Mouse (Mus musculus) forebrain, embryonic 11.5 days (tissue): ENCODE measurements at regions not wholly inside any gene's neighbourhood (a gene's known extent, or its start where the extent isn't known, plus 50 kb on each side); places are given as distances from the start of the nearest gene placed in this dataset.

ENCODE experiments used
- ATAC-seq: fragments of 200-750 bp; cut with Nextera tagmentation; replicated peaks from 2 replicates; pipeline ENCODE4 v1.8.0; 2017; ENCODE audit warnings: moderate TSS enrichment; ENCODE audit not compliant: low FRiP score
- DNase-seq: peaks from one replicate; pipeline ENCODE4 v3.0.0-alpha.2; 2017; ENCODE audit warnings: low spot score
- H3K27ac ChIP-seq: fragments of 300-500 bp; sonication (generic); 2 replicates; pipeline ENCODE4 v1.5.1; 2014; ENCODE audit warnings: low read depth, low read length
- H3K27me3 ChIP-seq: fragments of 300-500 bp; sonication (generic); 2 replicates; pipeline ENCODE4 v1.6.1; 2014; ENCODE audit warnings: mild to moderate bottlenecking, low read length, mixed read lengths; ENCODE audit not compliant: control insufficient read depth, insufficient read depth
- H3K36me3 ChIP-seq: fragments of 300-500 bp; sonication (generic); 2 replicates; pipeline ENCODE4 v1.6.1; 2014; ENCODE audit warnings: mild to moderate bottlenecking, low read length, moderate library complexity, mixed read lengths; ENCODE audit not compliant: control insufficient read depth, insufficient read depth
- H3K4me1 ChIP-seq: fragments of 300-500 bp; sonication (generic); replicated peaks from 2 replicates; pipeline ENCODE4 v1.6.1; 2014; ENCODE audit warnings: low read length, mixed read lengths; ENCODE audit not compliant: control insufficient read depth, insufficient read depth
- H3K4me2 ChIP-seq: fragments of 300-500 bp; sonication (generic); 2 replicates; pipeline ENCODE4 v1.6.1; 2014; ENCODE audit warnings: low read depth, mild to moderate bottlenecking, low read length, moderate library complexity, mixed read lengths; ENCODE audit not compliant: severe bottlenecking
- H3K4me3 ChIP-seq: fragments of 300-500 bp; sonication (generic); 2 replicates; pipeline ENCODE4 v1.5.1; 2014; ENCODE audit warnings: low read depth, low read length
- H3K9ac ChIP-seq: fragments of 300-500 bp; sonication (generic); 2 replicates; pipeline ENCODE4 v1.6.1; 2014; ENCODE audit warnings: low read length
- H3K9me3 ChIP-seq: fragments of 300-500 bp; sonication (generic); 2 replicates; pipeline ENCODE4 v1.6.1; 2016; ENCODE audit warnings: low read length, mixed read lengths; ENCODE audit not compliant: control insufficient read depth
- WGBS: fragments of 180-500 bp; shearing (Covaris S2); extraction: QIAGEN DNeasy Blood & Tissue Kit; methylation state at CpG from one replicate; pipeline ENCODE4 v1.1.7; 2014; 5-methylcytosine and 5-hydroxymethylcytosine counted together

GRCm38 (mm10) chr4:89055969-89056368 lies 81.0 kb upstream of the Mtap start:
- ATAC-seq (no peak), DNase-seq (no peak)
- H3K4me2 ChIP-seq, result no peak overlapping the region
- no peak overlapping the region for H3K27ac ChIP-seq
- 89% methylated on average over 3 of the region's 3 CpGs for WGBS
- H3K9me3 ChIP-seq, result no peaks in the 10 kb centered on the region
- no peaks in the 10 kb centered on the region for H3K36me3 ChIP-seq
- no peaks in the 10 kb centered on the region for H3K27me3 ChIP-seq
- H3K9ac ChIP-seq, result no peak overlapping the region
- H3K4me1 ChIP-seq, result no peaks in the 10 kb centered on the region
- no peak overlapping the region for H3K4me3 ChIP-seq

GRCm38 (mm10) chr4:89053606-89054005 lies 83.3 kb upstream of the Mtap start:
- H3K4me2 ChIP-seq, result no peak overlapping the region
- WGBS, result 73% methylated on average over 6 of the region's 6 CpGs

GRCm38 (mm10) chr4:89051897-89052296 lies 85.0 kb upstream of the Mtap start:
- no peaks in the 10 kb centered on the region for H3K27me3 ChIP-seq
- WGBS, result 83% methylated on average over 5 of the region's 5 CpGs

More at GRCm38 (mm10) chr4:89053606-89054005, 83.3 kb upstream of the Mtap start:
- H3K27ac ChIP-seq, result no peak overlapping the region
- no peaks in the 10 kb centered on the region for H3K27me3 ChIP-seq
- H3K4me1 ChIP-seq, result no peaks in the 10 kb centered on the region
- ATAC-seq, result no peak
- no peaks in the 10 kb centered on the region for H3K9me3 ChIP-seq
- no peak overlapping the region for H3K4me3 ChIP-seq
- H3K9ac ChIP-seq, result no peak overlapping the region
- no peak for DNase-seq
- no peaks in the 10 kb centered on the region for H3K36me3 ChIP-seq

GRCm38 (mm10) chr4:89050551-89051199 lies 86.2 kb upstream of the Mtap start:
- no peaks in the 10 kb centered on the region for H3K27me3 ChIP-seq
- H3K4me1 ChIP-seq, result no peaks in the 10 kb centered on the region
- no peak overlapping the region for H3K27ac ChIP-seq
- WGBS, result 81% methylated on average over 4 of the region's 4 CpGs
- H3K9ac ChIP-seq, result no peak overlapping the region
- ATAC-seq (no peak), DNase-seq (no peak)
- no peak overlapping the region for H3K4me2 ChIP-seq
- H3K9me3 ChIP-seq, result no peaks in the 10 kb centered on the region
- H3K36me3 ChIP-seq, result no peaks in the 10 kb centered on the region
- no peak overlapping the region for H3K4me3 ChIP-seq

More at GRCm38 (mm10) chr4:89051897-89052296, 85.0 kb upstream of the Mtap start:
- H3K4me2 ChIP-seq, result no peak overlapping the region
- no peak overlapping the region for H3K9ac ChIP-seq
- DNase-seq, result no peak
- no peaks in the 10 kb centered on the region for H3K4me1 ChIP-seq
- no peak overlapping the region for H3K4me3 ChIP-seq
- ATAC-seq, result no peak
- H3K36me3 ChIP-seq, result no peaks in the 10 kb centered on the region
- H3K9me3 ChIP-seq, result no peaks in the 10 kb centered on the region
- no peak overlapping the region for H3K27ac ChIP-seq

GRCm38 (mm10) chr4:89049592-89050440 lies 87.1 kb upstream of the Mtap start:
- DNase-seq (no peak), ATAC-seq (no peak)
- H3K27me3 ChIP-seq, result no peaks in the 10 kb centered on the region

GRCm38 (mm10) chr4:89044516-89044915 lies 92.4 kb upstream of the Mtap start:
- ATAC-seq, result no peak
- Histone ChIP-seq H3K9me3 (no peaks in the 10 kb centered on the region), H3K27ac (no peak overlapping the region), H3K36me3 (no peaks in the 10 kb centered on the region), H3K9ac (no peak overlapping the region), H3K4me1 (no peaks in the 10 kb centered on the region), H3K4me3 (no peak overlapping the region), H3K27me3 (no peaks in the 10 kb centered on the region), H3K4me2 (no peak overlapping the region)
- no peak for DNase-seq

More at GRCm38 (mm10) chr4:89049592-89050440, 87.1 kb upstream of the Mtap start:
- 77% methylated on average over 7 of the region's 7 CpGs for WGBS
- Histone ChIP-seq H3K4me3 (no peak overlapping the region), H3K27ac (no peak overlapping the region), H3K4me1 (no peaks in the 10 kb centered on the region), H3K9ac (no peak overlapping the region), H3K36me3 (no peaks in the 10 kb centered on the region), H3K9me3 (no peaks in the 10 kb centered on the region), H3K4me2 (no peak overlapping the region)

GRCm38 (mm10) chr4:89043982-89044381 lies 92.9 kb upstream of the Mtap start:
- H3K4me1 ChIP-seq, result no peaks in the 10 kb centered on the region
- DNase-seq (no peak), ATAC-seq (no peak)
- WGBS, result 85% methylated on average over 1 of the region's 1 CpGs
- H3K36me3 ChIP-seq, result no peaks in the 10 kb centered on the region
- H3K27ac ChIP-seq, result no peak overlapping the region
- H3K4me2 ChIP-seq, result no peak overlapping the region
- H3K4me3 ChIP-seq, result no peak overlapping the region
- no peak overlapping the region for H3K9ac ChIP-seq
- no peaks in the 10 kb centered on the region for H3K9me3 ChIP-seq
- H3K27me3 ChIP-seq, result no peaks in the 10 kb centered on the region

- ATAC-seq (no peak), DNase-seq (no peak)
- H3K4me3 ChIP-seq, result no peak overlapping the region
- no peak overlapping the region for H3K4me2 ChIP-seq
- WGBS, result 54% methylated on average over 5 of the region's 5 CpGs
- no peak overlapping the region for H3K27ac ChIP-seq
- H3K4me1 ChIP-seq, result no peaks in the 10 kb centered on the region
- H3K27me3 ChIP-seq, result no peaks in the 10 kb centered on the region
- H3K9me3 ChIP-seq, result no peaks in the 10 kb centered on the region
- H3K36me3 ChIP-seq, result no peaks in the 10 kb centered on the region
- H3K9ac ChIP-seq, result no peak overlapping the region
Measured at GRCm38 (mm10) chr4:89040856-89041255, 96.1 kb upstream of the Mtap start.
